Mouse (Mus musculus): Measurements from ENCODE around the gene Rnf146. TPM values are rescaled to one million over a fixed set of nuclear protein-coding genes. Genes with fewer than 3 reads are reported as not detected.

Rnf146 gene
- total RNA-seq, 1 experiment from 2014 or later = 51.1 TPM

Other genes starting within 250 kb of the Rnf146 start
- gene Soga3, start 218.6 kb downstream of the Rnf146 start, total RNA-seq (2021) = 5.9 and 6.0 TPM in 2 replicates
- not detected in 2 replicates for gene Gm49353, start 163.5 kb downstream of the Rnf146 start, total RNA-seq (2021)
- 3.4 and 4.0 TPM in 2 replicates for gene 9330159F19Rik, start 150.8 kb downstream of the Rnf146 start, total RNA-seq (2021)
- gene Echdc1, start 49.3 kb downstream of the Rnf146 start, total RNA-seq (2021) = 77.4 and 90.5 TPM in 2 replicates
- gene Rspo3, start 173.4 kb upstream of the Rnf146 start, total RNA-seq (2021) = 3.4 and 6.0 TPM in 2 replicates